Mouse (Mus musculus): ENCODE data around the gene Coq8a. TPM values are rescaled to one million over a fixed set of nuclear protein-coding genes. Genes with fewer than 3 reads are reported as not detected.

The Coq8a gene
- total and polyA plus RNA-seq, 2 experiments from 2014 or later: 1.8 to 7.3 TPM

DNA sequence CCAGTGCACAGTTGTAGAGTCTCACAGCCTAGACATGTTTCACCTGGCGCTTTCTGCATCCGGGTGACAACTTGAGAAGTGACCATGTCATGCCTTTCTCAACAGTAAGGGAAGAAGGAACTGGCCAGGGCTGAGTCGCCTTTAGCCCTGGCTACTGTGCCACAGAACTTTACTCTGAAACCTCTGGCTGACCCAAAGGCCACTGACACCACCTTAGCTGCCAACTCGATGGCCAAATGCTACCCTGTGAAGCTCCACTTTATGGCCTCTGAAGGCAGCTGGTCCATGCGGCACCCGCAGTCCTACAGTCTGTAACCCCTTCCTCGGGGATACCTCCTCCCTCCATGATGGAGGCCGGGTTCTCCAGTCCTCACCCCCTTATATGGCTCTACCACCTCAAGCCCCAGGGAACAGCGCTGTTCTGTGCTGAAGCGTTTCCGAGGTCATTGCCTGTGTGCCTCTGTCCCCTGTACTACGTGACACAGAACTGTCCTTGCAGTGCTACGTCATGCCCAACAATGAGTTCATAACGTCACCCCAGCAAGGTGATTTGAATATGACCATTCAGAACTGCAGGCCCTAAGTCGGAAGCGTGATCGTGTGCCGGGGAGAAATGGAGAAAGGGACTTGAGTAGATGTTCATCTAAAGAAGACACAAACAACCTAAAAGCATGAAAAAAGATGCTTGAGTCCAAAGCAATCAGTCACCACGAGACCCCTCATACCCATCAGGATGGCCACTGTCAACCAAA is 21.6 kb upstream of the Coq8a start:
- Histone ChIP-seq H3K9me3 (ENCODE audit: low read length) (no peaks in the 10 kb centered on the region), H3K9ac (no peak overlapping the region), H3K27me3 (ENCODE audit: insufficient read depth, low read length) (no peaks in the 10 kb centered on the region), H3K36me3 (ENCODE audit: insufficient read depth) (no peaks in the 10 kb centered on the region), H3K4me3 (ENCODE audit: low read depth, low read length) (no peak overlapping the region), H3K4me2 (ENCODE audit: low read depth) (no peak overlapping the region), H3K27ac (ENCODE audit: low read depth, low read length) (no peak overlapping the region), H3K4me1 (ENCODE audit: insufficient read depth) (no peaks in the 10 kb centered on the region)
- no peak for TF ChIP-seq CTCF (IDR thresholded peaks at IDR 0.05; ENCODE audit: low read depth)
- ATAC-seq (no peak), DNase-seq (no peak)
- WGBS: 91% methylated on average over 19 of the region's 19 CpGs

DNA sequence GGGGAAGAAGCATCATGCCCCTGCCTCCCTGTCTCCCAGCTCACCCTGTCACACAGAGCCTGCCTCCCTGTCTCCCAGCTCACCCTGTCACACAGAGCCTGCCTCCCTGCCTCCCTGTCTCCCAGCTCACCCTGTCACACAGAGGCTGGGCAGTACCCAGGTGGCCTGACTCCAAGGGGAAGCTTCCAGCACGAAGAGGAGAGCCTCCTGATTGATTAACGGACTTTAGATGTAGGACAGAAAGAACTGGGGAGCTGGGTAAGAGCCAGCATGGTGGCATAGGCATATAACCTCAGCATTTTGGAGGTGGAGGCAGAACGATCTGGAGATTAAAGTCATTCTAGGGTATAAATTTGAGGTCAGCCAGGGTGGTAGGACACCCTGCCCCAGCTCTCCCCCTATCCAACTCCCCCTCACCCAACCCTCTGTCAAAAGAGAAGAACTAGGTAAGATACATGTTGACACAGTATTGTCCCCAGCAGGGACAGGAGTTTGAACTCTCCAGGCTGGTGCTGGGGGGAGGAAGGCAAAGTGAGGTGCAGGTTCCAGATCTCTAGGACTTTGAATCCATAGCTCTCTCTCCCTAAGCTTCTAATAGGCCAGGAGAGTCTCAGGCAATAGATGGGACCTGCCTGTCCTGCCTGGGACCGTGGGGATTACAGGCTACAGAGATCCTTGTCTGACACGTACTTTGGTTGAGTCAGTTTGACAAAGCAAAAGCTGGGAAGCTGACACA is 17.3 kb upstream of the Coq8a start:
- H3K36me3 ChIP-seq (ENCODE audit: insufficient read depth): no peaks in the 10 kb centered on the region
- H3K4me1 ChIP-seq (ENCODE audit: insufficient read depth): no peaks in the 10 kb centered on the region
- no peak overlapping the region for H3K4me3 ChIP-seq (ENCODE audit: low read depth, low read length)
- no peak overlapping the region for H3K27ac ChIP-seq (ENCODE audit: low read depth, low read length)
- WGBS: 55% methylated on average over 5 of the region's 5 CpGs
- no peaks in the 10 kb centered on the region for H3K9me3 ChIP-seq (ENCODE audit: low read length)
- DNase-seq (no peak), ATAC-seq (no peak)
- no peak overlapping the region for H3K4me2 ChIP-seq (ENCODE audit: low read depth)
- no peak for TF ChIP-seq CTCF (IDR thresholded peaks at IDR 0.05; ENCODE audit: low read depth)
- H3K9ac ChIP-seq: no peak overlapping the region
- no peaks in the 10 kb centered on the region for H3K27me3 ChIP-seq (ENCODE audit: insufficient read depth, low read length)

GRCm38 (mm10) chr1:180215044-180215443 is 15.6 kb upstream of the Coq8a start:
- H3K9me3 ChIP-seq (ENCODE audit: low read length): no peaks in the 10 kb centered on the region
- H3K9ac ChIP-seq: no peak overlapping the region
- no peaks in the 10 kb centered on the region for H3K36me3 ChIP-seq (ENCODE audit: insufficient read depth)
- TF ChIP-seq CTCF (IDR thresholded peaks at IDR 0.05; ENCODE audit: low read depth): peak; percentile 95
- no peaks in the 10 kb centered on the region for H3K4me1 ChIP-seq (ENCODE audit: insufficient read depth)
- no peak overlapping the region for H3K4me2 ChIP-seq (ENCODE audit: low read depth)
- no peak overlapping the region for H3K27ac ChIP-seq (ENCODE audit: low read depth, low read length)
- peak; percentile 66 for ATAC-seq
- no peaks in the 10 kb centered on the region for H3K27me3 ChIP-seq (ENCODE audit: insufficient read depth, low read length)
- DNase-seq: peak; percentile 72
- no peak overlapping the region for H3K4me3 ChIP-seq (ENCODE audit: low read depth, low read length)
- WGBS: 19% methylated on average over 4 of the region's 4 CpGs

- Histone ChIP-seq H3K27me3 (ENCODE audit: insufficient read depth, low read length) (no peaks in the 10 kb centered on the region), H3K27ac (ENCODE audit: low read depth, low read length) (no peak overlapping the region), H3K4me2 (ENCODE audit: low read depth) (no peak overlapping the region), H3K4me3 (ENCODE audit: low read depth, low read length) (no peak overlapping the region), H3K9me3 (ENCODE audit: low read length) (no peaks in the 10 kb centered on the region), H3K36me3 (ENCODE audit: insufficient read depth) (no peaks in the 10 kb centered on the region), H3K9ac (no peak overlapping the region), H3K4me1 (ENCODE audit: insufficient read depth) (no peaks in the 10 kb centered on the region)
- DNase-seq (no peak), ATAC-seq (no peak)
- WGBS: 93% methylated on average over 5 of the region's 5 CpGs
- no peak for TF ChIP-seq CTCF (IDR thresholded peaks at IDR 0.05; ENCODE audit: low read depth)
These were observed 13.5 kb upstream of the Coq8a start for GRCm38 (mm10) chr1:180212911-180213310.

GRCm38 (mm10) chr1:180210781-180211271 is 11.4 kb upstream of the Coq8a start:
- no peaks in the 10 kb centered on the region for H3K4me1 ChIP-seq (ENCODE audit: insufficient read depth)
- no peak overlapping the region for H3K9ac ChIP-seq
- no peak for TF ChIP-seq CTCF (IDR thresholded peaks at IDR 0.05; ENCODE audit: low read depth)
- no peak overlapping the region for H3K4me3 ChIP-seq (ENCODE audit: low read depth, low read length)
- DNase-seq (no peak), ATAC-seq (no peak)
- no peaks in the 10 kb centered on the region for H3K36me3 ChIP-seq (ENCODE audit: insufficient read depth)
- no peaks in the 10 kb centered on the region for H3K27me3 ChIP-seq (ENCODE audit: insufficient read depth, low read length)
- H3K27ac ChIP-seq (ENCODE audit: low read depth, low read length): no peak overlapping the region
- 84% methylated on average over 9 of the region's 9 CpGs for WGBS
- no peaks in the 10 kb centered on the region for H3K9me3 ChIP-seq (ENCODE audit: low read length)
- H3K4me2 ChIP-seq (ENCODE audit: low read depth): no peak overlapping the region

DNA sequence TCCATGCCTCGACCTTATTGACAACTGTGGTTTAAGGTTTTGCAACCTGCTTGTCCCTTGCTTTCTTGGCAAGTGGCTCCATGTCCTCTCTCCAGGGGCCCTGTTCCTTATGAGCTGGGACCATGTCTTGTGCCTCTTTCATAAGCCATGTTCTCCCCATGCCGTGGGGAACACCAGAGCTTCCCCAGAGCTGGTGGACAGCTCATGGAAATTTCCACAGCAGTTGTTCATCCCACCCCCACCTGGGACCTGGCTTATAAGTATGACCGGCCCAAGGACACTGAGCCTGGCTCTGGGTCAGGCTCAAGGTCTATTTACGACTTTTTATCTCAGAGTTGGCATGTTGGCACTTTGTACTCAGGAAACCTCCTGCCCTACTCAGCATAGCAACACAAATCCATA is 10.6 kb upstream of the Coq8a start:
- H3K9me3 ChIP-seq (ENCODE audit: low read length): no peaks in the 10 kb centered on the region
- no peaks in the 10 kb centered on the region for H3K4me1 ChIP-seq (ENCODE audit: insufficient read depth)
- WGBS: 68% methylated on average over 4 of the region's 4 CpGs
- H3K27ac ChIP-seq (ENCODE audit: low read depth, low read length): no peak overlapping the region
- H3K4me2 ChIP-seq (ENCODE audit: low read depth): no peak overlapping the region
- no peaks in the 10 kb centered on the region for H3K27me3 ChIP-seq (ENCODE audit: insufficient read depth, low read length)
- H3K36me3 ChIP-seq (ENCODE audit: insufficient read depth): no peaks in the 10 kb centered on the region
- no peak for ATAC-seq
- TF ChIP-seq CTCF (IDR thresholded peaks at IDR 0.05; ENCODE audit: low read depth): no peak
- H3K9ac ChIP-seq: no peak overlapping the region
- no peak for DNase-seq
- H3K4me3 ChIP-seq (ENCODE audit: low read depth, low read length): no peak overlapping the region

GRCm38 (mm10) chr1:180208370-180208769 is 9.0 kb upstream of the Coq8a start:
- no peak for TF ChIP-seq CTCF (IDR thresholded peaks at IDR 0.05; ENCODE audit: low read depth)
- no peak overlapping the region for H3K9ac ChIP-seq
- no peak for ATAC-seq
- no peak overlapping the region for H3K4me2 ChIP-seq (ENCODE audit: low read depth)
- H3K27me3 ChIP-seq (ENCODE audit: insufficient read depth, low read length): no peaks in the 10 kb centered on the region
- H3K27ac ChIP-seq (ENCODE audit: low read depth, low read length): no peak overlapping the region
- no peaks in the 10 kb centered on the region for H3K36me3 ChIP-seq (ENCODE audit: insufficient read depth)
- H3K9me3 ChIP-seq (ENCODE audit: low read length): no peaks in the 10 kb centered on the region
- no peak for DNase-seq
- H3K4me1 ChIP-seq (ENCODE audit: insufficient read depth): no peaks in the 10 kb centered on the region
- WGBS: 80% methylated on average over 3 of the region's 3 CpGs
- H3K4me3 ChIP-seq (ENCODE audit: low read depth, low read length): no peak overlapping the region
